ENCODE assay signal across 22 mouse cellular contexts in the genomic region with DNA sequence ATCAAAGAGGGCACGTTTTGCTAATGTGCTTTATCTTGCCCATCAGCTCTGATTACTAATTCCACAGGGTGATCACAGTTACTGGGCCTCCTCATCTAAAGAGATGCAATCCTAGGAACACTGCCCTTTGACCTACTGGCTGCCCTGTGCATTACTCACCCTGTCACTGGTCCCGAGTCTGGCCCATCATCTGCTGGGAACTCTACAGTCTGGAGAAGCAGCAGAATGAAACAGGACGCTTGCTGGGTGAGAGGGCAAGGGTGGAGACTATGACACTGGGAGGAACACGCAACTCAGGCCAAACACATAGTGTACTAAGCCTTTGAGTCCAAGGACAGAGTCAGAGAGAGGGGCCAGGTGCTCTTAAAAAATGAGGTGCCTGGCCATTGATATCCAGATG.
DNase-seq lines count a peak whose midpoint lies in the region; ATAC-seq and TF ChIP-seq lines count a peak whose summit lies in the region.
"Had no signal": no experiment of that assay in that cellular context is flagged by ENCODE, and none has a peak within 500 bp of the region (broad histone marks: within the 10 kb centered on the region; RNA-seq: fewer than 3 reads in every experiment).

No protein-coding gene starts in this region.

- ATAC-seq in heart, embryonic 15.5 days (replicated peaks; ENCODE audit: insufficient number of reproducible peaks, insufficient read depth, low FRiP score, low read depth), result no peak
- ATAC-seq in heart, embryonic 11.5 days (replicated peaks; ENCODE audit: insufficient number of reproducible peaks, low FRiP score, low TSS enrichment), result no peak
- ATAC-seq in lung, postnatal 0 days, result no peak
- ATAC-seq in frontal cortex, adult (ENCODE audit: low TSS enrichment), result no peak
- ATAC-seq: CD4-positive, CD25-positive, alpha-beta regulatory T cell, adult 4 months; forebrain, embryonic 13.5 days; hindbrain, embryonic 16.5 days had no signal

- H3K4me2 ChIP-seq in heart, embryonic 15.5 days, result no peak overlapping the region
- no peak overlapping the region for H3K4me2 ChIP-seq in heart, embryonic 11.5 days
- no peak overlapping the region for H3K4me2 ChIP-seq in lung, postnatal 0 days (replicated peaks; ENCODE audit: low read depth, low read length)
- H3K4me2 ChIP-seq: embryonic facial prominence, embryonic 15.5 days; forebrain, embryonic 13.5 days; neural tube, embryonic 15.5 days had no signal

- H3K9ac ChIP-seq in heart, embryonic 15.5 days, result no peak overlapping the region
- H3K9ac ChIP-seq in heart, embryonic 11.5 days (ENCODE audit: low read depth, low read length), result no peak overlapping the region
- no peak overlapping the region for H3K9ac ChIP-seq in lung, postnatal 0 days (replicated peaks; ENCODE audit: low read depth)
- H3K9ac ChIP-seq: embryonic facial prominence, embryonic 15.5 days; forebrain, embryonic 13.5 days; liver, embryonic 14.5 days; neural tube, embryonic 15.5 days had no signal

- H3K4me3 ChIP-seq in heart, embryonic 15.5 days, result no peak overlapping the region
- no peak overlapping the region for H3K4me3 ChIP-seq in heart, embryonic 11.5 days (ENCODE audit: low read depth, low read length)
- no peak overlapping the region for H3K4me3 ChIP-seq in lung, postnatal 0 days (ENCODE audit: low read depth, low read length)
- H3K4me3 ChIP-seq: embryonic facial prominence, embryonic 15.5 days; forebrain, embryonic 13.5 days; megakaryocyte, embryonic 14.5 days; neural tube, embryonic 15.5 days had no signal

- intact Hi-C loops in left cerebral cortex, postnatal 10 days (cut with DNase I), result no loop called here

- no peaks in the 10 kb centered on the region for H3K4me1 ChIP-seq in heart, embryonic 15.5 days (replicated peaks)
- H3K4me1 ChIP-seq in heart, embryonic 11.5 days (ENCODE audit: control insufficient read depth, insufficient read depth, low read length), result no peaks in the 10 kb centered on the region
- H3K4me1 ChIP-seq in lung, postnatal 0 days (ENCODE audit: insufficient read depth, low read depth, low read length), result peaks cover 3% of the 10 kb centered on the region; the same call in 1 of the 2 replicates
- H3K4me1 ChIP-seq: embryonic facial prominence, embryonic 15.5 days; forebrain, embryonic 13.5 days; neural tube, embryonic 15.5 days had no signal

- H3K36me3 ChIP-seq in heart, embryonic 15.5 days, result no peaks in the 10 kb centered on the region
- no peaks in the 10 kb centered on the region for H3K36me3 ChIP-seq in heart, embryonic 11.5 days (ENCODE audit: control insufficient read depth, insufficient read depth, low read length)
- no peaks in the 10 kb centered on the region for H3K36me3 ChIP-seq in lung, postnatal 0 days (ENCODE audit: insufficient read depth, low read length)
- H3K36me3 ChIP-seq: embryonic facial prominence, embryonic 15.5 days; neural tube, embryonic 15.5 days had no signal

- WGBS in heart, embryonic 15.5 days, result 40% methylated on average over 4 of the region's 4 CpGs
- 31% methylated on average over 4 of the region's 4 CpGs for WGBS in heart, embryonic 11.5 days (ENCODE audit: insufficient replicate concordance)
- 19% methylated on average over 4 of the region's 4 CpGs for WGBS in lung, postnatal 0 days

- DNase-seq in 3T3-L1 (ENCODE audit: low read depth, low spot score) (peak; percentile 62), adipocyte (ENCODE audit: low spot score) (peak; percentile 80)
- DNase-seq in lung, postnatal 0 days (ENCODE audit: low spot score), result no peak
- no peak for DNase-seq in right cerebral cortex, postnatal 10 days (ENCODE audit: low spot score in 2 of 2)
- no peak for DNase-seq in left cerebral cortex, postnatal 10 days (ENCODE audit: extremely low spot score in 1 of 2, low spot score in 2 of 2)
- DNase-seq: cerebellum, postnatal 36 days; kidney, adult 2 months; kidney, postnatal 4 days; layer of hippocampus, postnatal 36 days; left cerebral cortex, postnatal 4 days; thymus, postnatal 25 days had no signal

- no peak for TF ChIP-seq EP300 in lung, postnatal 0 days (IDR thresholded peaks at IDR 0.05)

- TF ChIP-seq CTCF in lung, postnatal 0 days (IDR thresholded peaks at IDR 0.05), result no peak

- no peaks in the 10 kb centered on the region for H3K9me3 ChIP-seq in heart, embryonic 15.5 days (replicated peaks)
- H3K9me3 ChIP-seq in heart, embryonic 11.5 days (replicated peaks; ENCODE audit: control insufficient read depth, low read length), result no peaks in the 10 kb centered on the region
- H3K9me3 ChIP-seq in lung, postnatal 0 days (ENCODE audit: low read length), result no peaks in the 10 kb centered on the region
- H3K9me3 ChIP-seq: embryonic facial prominence, embryonic 15.5 days; forebrain, embryonic 13.5 days; megakaryocyte, embryonic 14.5 days; neural tube, embryonic 15.5 days had no signal

- 0 out of 2 replicates have a peak overlapping the region, but pooled peaks have one; percentile 49 for H3K27ac ChIP-seq in heart, embryonic 15.5 days
- H3K27ac ChIP-seq in heart, embryonic 11.5 days (ENCODE audit: low read depth, low read length), result no peak overlapping the region
- 0 out of 2 replicates have a peak overlapping the region, but pooled peaks have one; percentile 52 for H3K27ac ChIP-seq in lung, postnatal 0 days (ENCODE audit: low read length)
- H3K27ac ChIP-seq: embryonic facial prominence, embryonic 15.5 days; forebrain, embryonic 13.5 days; liver, embryonic 14.5 days; neural tube, embryonic 15.5 days; stomach, postnatal 0 days had no signal

- no peaks in the 10 kb centered on the region for H3K27me3 ChIP-seq in heart, embryonic 15.5 days
- no peaks in the 10 kb centered on the region for H3K27me3 ChIP-seq in heart, embryonic 11.5 days (ENCODE audit: control insufficient read depth, insufficient read depth, low read length)
- no peaks in the 10 kb centered on the region for H3K27me3 ChIP-seq in lung, postnatal 0 days (replicated peaks; ENCODE audit: insufficient read depth, low read length)
- H3K27me3 ChIP-seq: embryonic facial prominence, embryonic 15.5 days; forebrain, embryonic 13.5 days; neural tube, embryonic 15.5 days had no signal

Comparison
In these comparisons a context has a peak if more than half of its experiments do, and no peak if none do; other contexts are left out.
1. DNase-seq: peak in 3T3-L1 (single experiment) and adipocyte (single experiment); none in lung, postnatal 0 days (single experiment), right cerebral cortex, postnatal 10 days (0 of 2) and left cerebral cortex, postnatal 10 days (0 of 2).